Mouse (Mus musculus): ENCODE data around the gene Ap5b1.

Gene Ap5b1

DNA sequence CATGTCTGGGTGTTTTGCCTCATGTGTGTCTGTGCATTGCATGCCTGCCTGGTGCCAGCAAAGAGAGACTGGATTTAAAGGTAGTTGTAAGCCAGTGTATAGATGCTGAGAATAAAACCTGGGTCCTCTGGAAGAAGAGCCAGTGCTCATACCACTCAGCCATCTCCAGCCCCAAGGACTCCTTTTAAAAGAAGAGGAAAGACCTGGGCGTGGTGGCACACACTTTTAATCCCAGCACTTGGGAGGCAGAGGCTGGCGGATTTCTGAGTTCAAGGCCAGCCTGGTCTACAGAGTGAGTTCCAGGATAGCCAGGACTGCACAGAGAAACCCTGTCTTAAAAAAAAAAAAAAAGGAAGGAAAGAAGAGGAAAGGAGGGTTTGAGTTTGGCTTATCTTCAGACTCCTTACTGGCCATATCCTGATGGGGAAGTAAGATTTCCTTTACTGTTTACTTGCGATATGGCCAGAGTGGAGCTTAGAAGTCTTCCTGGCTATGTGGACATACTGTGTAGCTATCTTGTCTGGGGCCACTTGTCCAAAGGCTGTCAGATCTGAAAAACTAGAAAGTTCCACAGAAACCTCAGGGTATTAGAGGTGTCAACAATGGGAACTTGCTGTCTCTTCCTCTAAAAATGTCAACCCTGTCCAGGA is 45.1 kb downstream of the Ap5b1 start:
- DNase-seq = no peak

DNA sequence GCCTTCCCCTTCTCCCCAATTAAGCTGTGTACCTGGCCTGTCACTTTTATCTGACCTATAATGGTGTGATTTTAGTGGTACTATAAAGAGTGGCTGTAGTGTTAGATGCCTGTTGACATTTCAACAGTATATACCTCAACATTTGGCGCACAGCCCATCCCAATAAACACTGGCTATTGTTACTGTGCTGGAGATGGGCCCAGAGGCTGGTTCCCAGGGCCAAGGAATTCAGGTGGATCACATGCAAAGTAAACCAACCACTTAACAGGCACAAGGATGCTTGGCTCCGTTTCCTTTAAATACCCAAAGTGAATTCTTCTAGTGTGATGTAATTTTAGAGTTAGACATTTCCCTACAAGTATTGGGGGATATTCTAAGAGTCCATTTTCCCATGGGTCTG is 47.1 kb downstream of the Ap5b1 start:
- DNase-seq = peak; percentile 92

DNA sequence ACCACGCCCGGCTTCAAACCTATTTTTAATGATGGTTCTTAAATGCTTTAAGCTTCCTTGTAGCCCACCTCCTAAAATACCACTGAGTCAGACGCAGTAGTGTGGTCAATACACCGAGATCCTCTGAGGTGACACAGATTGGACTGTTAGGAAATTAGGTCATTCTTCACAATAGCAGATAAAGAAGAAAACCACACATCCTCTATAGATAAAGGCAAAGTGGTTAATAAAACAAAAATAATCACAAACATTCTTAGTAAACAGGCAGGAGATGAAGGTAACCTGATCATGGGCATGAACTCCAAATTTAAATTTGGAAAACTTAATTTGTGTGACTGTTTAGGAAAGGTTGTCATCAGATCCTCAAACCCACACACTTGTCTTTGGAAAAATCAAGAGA is 52.2 kb downstream of the Ap5b1 start:
- no peak for DNase-seq
